Mouse (Mus musculus) layer of hippocampus, adult 8-10 months (tissue): Measurements from ENCODE around the gene Hs2st1. TPM values are rescaled to one million over a fixed set of nuclear protein-coding genes. Genes with fewer than 3 reads are reported as not detected.
A peak's percentile ranks its signal among the peaks of the same experiment; 100 is the strongest.

Source experiments
- DNase-seq, 2 experiments: peaks; one replicate each; pipeline ENCODE4 v3.0.0; 2022; ENCODE audit warnings: low spot score in 2 of 2
- total RNA-seq, 4 experiments: library from RNA; stranded (reverse); gene quantifications; 2 replicates each; pipeline ENCODE4 v1.2.4; 2022

The Hs2st1 gene
- total RNA-seq, 4 experiments from 2014 or later = 35.0 to 45.5 (median 39.9) TPM

- no peak for DNase-seq
Measured at GRCm38 (mm10) chr3:144553942-144554341, 16.0 kb downstream of the Hs2st1 start.

- DNase-seq = no peak
Measured at GRCm38 (mm10) chr3:144551416-144551815, 18.6 kb downstream of the Hs2st1 start.

- DNase-seq = no peak
Measured at GRCm38 (mm10) chr3:144550659-144551058, 19.3 kb downstream of the Hs2st1 start.

GRCm38 (mm10) chr3:144550036-144550435, 19.9 kb downstream of the Hs2st1 start:
- no peak for DNase-seq

- peak; percentile 34 to 67 for DNase-seq
Measured at GRCm38 (mm10) chr3:144548186-144548845, 21.7 kb downstream of the Hs2st1 start.

- no peak for DNase-seq
Measured at GRCm38 (mm10) chr3:144546490-144546889, 23.5 kb downstream of the Hs2st1 start.

GRCm38 (mm10) chr3:144545832-144546231, 24.1 kb downstream of the Hs2st1 start:
- no peak for DNase-seq

- no peak for DNase-seq
Measured at GRCm38 (mm10) chr3:144545152-144545551, 24.8 kb downstream of the Hs2st1 start.

- no peak for DNase-seq
Measured at GRCm38 (mm10) chr3:144541906-144542438, 28.0 kb downstream of the Hs2st1 start.

- DNase-seq = no peak
Measured at GRCm38 (mm10) chr3:144540805-144541204, 29.2 kb downstream of the Hs2st1 start.

GRCm38 (mm10) chr3:144539051-144539450, 30.9 kb downstream of the Hs2st1 start:
- DNase-seq = no peak

GRCm38 (mm10) chr3:144537078-144537855, 32.7 kb downstream of the Hs2st1 start:
- no peak for DNase-seq

GRCm38 (mm10) chr3:144535056-144535455, 34.9 kb downstream of the Hs2st1 start:
- DNase-seq = no peak

- DNase-seq = no peak
Measured at GRCm38 (mm10) chr3:144531023-144531422, 39.0 kb downstream of the Hs2st1 start.

GRCm38 (mm10) chr3:144527918-144528317, 42.1 kb downstream of the Hs2st1 start:
- no peak for DNase-seq

- DNase-seq = peak; percentile 24 to 31
Measured at GRCm38 (mm10) chr3:144519581-144520272, 50.3 kb downstream of the Hs2st1 start.

- DNase-seq = no peak
Measured at GRCm38 (mm10) chr3:144518917-144519316, 51.1 kb downstream of the Hs2st1 start.

- DNase-seq = no peak
Measured at GRCm38 (mm10) chr3:144515286-144515685, 54.7 kb downstream of the Hs2st1 start.

GRCm38 (mm10) chr3:144514122-144514505, 55.9 kb downstream of the Hs2st1 start:
- DNase-seq = no peak

- no peak for DNase-seq
Measured at GRCm38 (mm10) chr3:144513169-144514121, 56.5 kb downstream of the Hs2st1 start.

GRCm38 (mm10) chr3:144510724-144511123, 59.3 kb downstream of the Hs2st1 start:
- DNase-seq = no peak
